22 mouse cellular contexts compared by ENCODE assay signal in genomic region chr19:44197053-44197852, GRCm38 (mm10). TPM values are rescaled to one million over a fixed set of nuclear protein-coding genes. Genes with fewer than 3 reads are reported as not detected.
"Had no signal": no experiment of that assay in that cellular context is flagged by ENCODE, and none has a peak within 500 bp of the region (broad histone marks: within the 10 kb centered on the region; RNA-seq: fewer than 3 reads in every experiment).

No protein-coding gene starts in this region.

- DNase-seq: kidney, adult 11 months; kidney, postnatal 10 days; layer of hippocampus, adult 9-11 months; layer of hippocampus, postnatal 36 days; left cerebral cortex, postnatal 4 days; lung, embryonic 14.5 days; lung, postnatal 10 days; retina, postnatal 1 day; right cerebral cortex, postnatal 4 days; spleen, adult 18-20 months; thymus, adult 2 months; thymus, postnatal 25 days had no signal

- H3K36me3 ChIP-seq: limb, embryonic 13.5 days; liver, embryonic 15.5 days; neural tube, embryonic 13.5 days had no signal

- H3K4me2 ChIP-seq: limb, embryonic 13.5 days; liver, embryonic 15.5 days; lung, embryonic 14.5 days; midbrain, embryonic 11.5 days; neural tube, embryonic 13.5 days had no signal

- H3K9me3 ChIP-seq: limb, embryonic 13.5 days; liver, embryonic 15.5 days; neural tube, embryonic 13.5 days had no signal

- H3K4me3 ChIP-seq: limb, embryonic 13.5 days; liver, embryonic 15.5 days; neural tube, embryonic 13.5 days had no signal

- H3K4me1 ChIP-seq: limb, embryonic 13.5 days; liver, embryonic 15.5 days had no signal

- H3K27me3 ChIP-seq: limb, embryonic 13.5 days; neural tube, embryonic 13.5 days had no signal

- H3K9ac ChIP-seq: limb, embryonic 13.5 days; liver, embryonic 15.5 days; lung, embryonic 14.5 days; neural tube, embryonic 13.5 days had no signal

- ATAC-seq: midbrain, embryonic 16.5 days had no signal

- H3K27ac ChIP-seq: limb, embryonic 13.5 days; liver, embryonic 15.5 days; macrophage; neural tube, embryonic 13.5 days had no signal

RNA-seq across cellular contexts. Expression of gene Pkd2l1, which starts 5.0 kb away (rescaled TPM):
- total RNA-seq: left cerebral cortex, postnatal 4 days had no signal
- polyA plus RNA-seq: kidney, embryonic 14.5 days; limb, embryonic 13.5 days; liver, embryonic 15.5 days; lung, embryonic 14.5 days; macrophage; stomach, embryonic 14.5 days; urinary bladder, adult 2 months had no signal

RNA-seq across cellular contexts. Expression of gene Scd3, which starts 5.8 kb away (rescaled TPM):
- polyA plus RNA-seq: large intestine, adult 2 months; limb, embryonic 13.5 days; liver, embryonic 15.5 days; macrophage had no signal
